Mouse (Mus musculus): ENCODE results near the gene Grik3. TPM values are rescaled to one million over a fixed set of nuclear protein-coding genes. Genes with fewer than 3 reads are reported as not detected.

Grik3 gene
- polyA plus RNA-seq, 1 experiment from 2014 or later, result 8.0 TPM

DNA sequence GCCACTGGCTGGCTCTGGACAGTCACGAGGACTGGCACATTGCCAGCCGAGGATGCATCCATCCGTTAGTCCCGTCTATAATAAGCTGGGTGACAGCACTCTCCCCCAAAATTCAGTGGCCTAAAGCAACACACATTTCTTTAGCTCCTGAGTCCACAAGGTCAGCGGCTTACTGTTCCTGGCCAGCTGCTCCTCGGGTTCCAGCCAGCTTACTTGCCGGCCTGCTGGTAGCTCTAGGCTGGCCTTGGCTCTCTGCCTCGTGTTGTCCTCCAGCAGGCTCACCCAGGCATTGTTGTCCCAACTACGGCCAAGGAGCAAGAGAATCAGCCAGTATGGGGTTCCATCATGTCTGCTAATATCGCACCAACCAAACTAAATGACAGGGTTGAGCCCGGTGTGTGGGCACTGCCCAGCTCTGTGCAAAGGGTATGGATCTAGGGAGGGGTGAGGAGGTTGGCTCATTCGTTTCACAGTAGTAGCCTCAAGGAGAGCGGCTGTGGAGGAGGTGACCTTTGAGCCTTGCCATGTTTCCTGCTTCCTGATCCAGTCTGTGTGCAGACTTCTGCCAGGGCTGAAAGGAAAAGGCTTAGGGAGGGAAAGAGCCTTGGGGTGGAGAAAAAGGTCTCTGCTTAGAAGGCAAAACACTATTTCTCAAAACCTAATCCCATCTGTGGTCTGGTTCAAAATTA, 146.3 kb downstream of the Grik3 start:
- Histone ChIP-seq H3K27ac (ENCODE audit: low read length) (no peak overlapping the region), H3K4me2 (ENCODE audit: low read length) (no peak overlapping the region), H3K27me3 (replicated peaks; ENCODE audit: control insufficient read depth, insufficient read depth, low read length) (no peaks in the 10 kb centered on the region), H3K4me3 (replicated peaks; ENCODE audit: low read length) (no peak overlapping the region), H3K9ac (replicated peaks; ENCODE audit: low read depth, low read length) (no peak overlapping the region), H3K9me3 (ENCODE audit: control insufficient read depth, low read length) (no peaks in the 10 kb centered on the region), H3K4me1 (replicated peaks; ENCODE audit: control insufficient read depth, insufficient read depth, low read length) (peaks cover 4% of the 10 kb centered on the region; the same call in 1 of the 2 replicates), H3K36me3 (ENCODE audit: control insufficient read depth, insufficient read depth) (no peaks in the 10 kb centered on the region)
- 59% methylated on average over 13 of the region's 13 CpGs for WGBS
- no peak for ATAC-seq

DNA sequence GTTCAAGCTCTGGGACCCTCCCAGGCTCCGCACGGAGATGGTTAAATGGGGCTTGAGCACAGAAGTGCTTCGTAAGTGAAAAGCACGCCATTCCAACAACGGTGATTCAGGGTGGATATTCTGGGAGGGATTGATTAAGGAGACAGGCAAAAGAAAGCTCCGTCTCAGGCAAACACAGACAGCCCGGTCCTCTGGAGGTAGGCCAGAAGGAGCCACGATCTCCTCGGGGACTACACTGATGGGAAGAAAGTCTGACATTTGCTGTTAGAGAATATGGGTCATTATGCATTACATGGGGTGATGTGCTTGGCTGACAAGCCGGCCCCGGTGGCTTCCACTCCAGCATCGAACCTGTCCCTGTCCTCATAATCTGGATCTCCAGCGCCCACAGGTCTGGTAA, 146.9 kb downstream of the Grik3 start:
- H3K36me3 ChIP-seq (ENCODE audit: control insufficient read depth, insufficient read depth), result no peaks in the 10 kb centered on the region
- peaks cover 4% of the 10 kb centered on the region; the same call in 1 of the 2 replicates for H3K4me1 ChIP-seq (replicated peaks; ENCODE audit: control insufficient read depth, insufficient read depth, low read length)
- H3K9me3 ChIP-seq (ENCODE audit: control insufficient read depth, low read length), result no peaks in the 10 kb centered on the region
- no peak overlapping the region for H3K27ac ChIP-seq (ENCODE audit: low read length)
- no peak overlapping the region for H3K9ac ChIP-seq (replicated peaks; ENCODE audit: low read depth, low read length)
- no peak for ATAC-seq
- 79% methylated on average over 13 of the region's 13 CpGs for WGBS
- H3K4me2 ChIP-seq (ENCODE audit: low read length), result no peak overlapping the region
- H3K27me3 ChIP-seq (replicated peaks; ENCODE audit: control insufficient read depth, insufficient read depth, low read length), result no peaks in the 10 kb centered on the region
- no peak overlapping the region for H3K4me3 ChIP-seq (replicated peaks; ENCODE audit: low read length)

DNA sequence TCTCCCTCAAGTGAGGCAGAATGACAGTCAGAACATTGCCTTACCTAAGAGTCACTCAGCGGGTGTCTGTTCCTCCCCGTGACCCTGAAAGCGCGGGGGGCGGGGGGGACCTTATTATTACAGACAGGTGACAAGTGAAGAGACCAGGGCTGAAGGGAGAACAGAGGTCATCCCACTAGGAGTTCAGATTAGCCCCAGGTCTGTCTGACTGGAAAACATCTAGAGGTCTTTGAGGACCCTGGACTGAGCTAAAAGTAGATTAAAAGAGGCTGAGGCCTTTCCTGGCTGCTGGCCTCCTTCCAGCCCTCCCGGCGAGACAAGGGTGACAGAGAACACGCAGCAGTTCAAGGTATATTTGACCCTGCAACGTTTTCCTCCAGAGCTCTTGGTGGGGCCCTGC, 150.0 kb downstream of the Grik3 start:
- H3K27me3 ChIP-seq (replicated peaks; ENCODE audit: control insufficient read depth, insufficient read depth, low read length), result 0 out of 2 replicates have a peak, but pooled peaks cover 3% of the 10 kb centered on the region
- no peak overlapping the region for H3K9ac ChIP-seq (replicated peaks; ENCODE audit: low read depth, low read length)
- H3K4me1 ChIP-seq (replicated peaks; ENCODE audit: control insufficient read depth, insufficient read depth, low read length), result peaks cover 12% of the 10 kb centered on the region
- H3K27ac ChIP-seq (ENCODE audit: low read length), result no peak overlapping the region
- no peak for ATAC-seq
- H3K9me3 ChIP-seq (ENCODE audit: control insufficient read depth, low read length), result no peaks in the 10 kb centered on the region
- H3K4me3 ChIP-seq (replicated peaks; ENCODE audit: low read length), result no peak overlapping the region
- 82% methylated on average over 9 of the region's 9 CpGs for WGBS
- no peaks in the 10 kb centered on the region for H3K36me3 ChIP-seq (ENCODE audit: control insufficient read depth, insufficient read depth)
- H3K4me2 ChIP-seq (ENCODE audit: low read length), result no peak overlapping the region

DNA sequence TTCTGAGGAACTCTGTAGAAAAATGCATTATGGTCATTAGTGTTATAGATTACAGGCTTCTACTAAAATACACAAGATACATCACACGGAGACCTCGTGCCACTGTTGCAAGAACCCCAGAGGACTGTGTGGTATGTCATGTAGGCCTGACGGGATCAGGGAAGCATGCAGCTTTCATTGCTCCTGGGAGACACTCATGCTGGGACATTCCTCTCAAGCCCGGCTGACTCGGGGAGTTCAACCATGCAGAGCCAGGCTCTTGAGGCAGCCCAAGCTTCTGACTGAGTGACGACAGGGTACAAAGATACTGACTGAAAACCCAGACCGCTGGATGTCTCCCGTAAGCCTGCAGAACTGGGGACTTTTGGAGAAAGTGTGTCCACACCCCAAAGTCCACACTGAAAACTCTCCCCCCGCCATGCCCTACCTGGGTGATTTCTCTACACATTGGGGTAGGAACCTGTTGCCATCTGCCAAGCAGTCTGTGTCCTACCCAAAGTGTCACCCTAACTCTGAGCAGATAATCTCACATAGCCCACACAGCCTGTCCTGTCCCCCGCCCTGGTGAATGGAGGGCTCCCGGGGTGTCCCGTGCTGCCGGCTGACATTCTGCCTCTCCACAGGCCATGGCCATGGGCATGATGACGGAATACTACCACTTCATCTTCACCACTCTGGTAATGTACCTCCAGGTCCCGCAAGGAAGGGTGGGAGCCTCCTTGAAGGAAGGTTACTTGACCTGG, 150.6 kb downstream of the Grik3 start:
- Histone ChIP-seq H3K36me3 (ENCODE audit: control insufficient read depth, insufficient read depth) (no peaks in the 10 kb centered on the region), H3K4me1 (replicated peaks; ENCODE audit: control insufficient read depth, insufficient read depth, low read length) (peaks cover 12% of the 10 kb centered on the region), H3K4me2 (ENCODE audit: low read length) (no peak overlapping the region), H3K27me3 (replicated peaks; ENCODE audit: control insufficient read depth, insufficient read depth, low read length) (0 out of 2 replicates have a peak, but pooled peaks cover 3% of the 10 kb centered on the region), H3K27ac (ENCODE audit: low read length) (no peak overlapping the region), H3K9me3 (ENCODE audit: control insufficient read depth, low read length) (no peaks in the 10 kb centered on the region), H3K9ac (replicated peaks; ENCODE audit: low read depth, low read length) (no peak overlapping the region), H3K4me3 (replicated peaks; ENCODE audit: low read length) (no peak overlapping the region)
- no peak for ATAC-seq
- WGBS, result 87% methylated on average over 15 of the region's 15 CpGs

- no peak overlapping the region for H3K9ac ChIP-seq (replicated peaks; ENCODE audit: low read depth, low read length)
- WGBS, result 30% methylated on average over 23 of the region's 23 CpGs
- no peak overlapping the region for H3K4me3 ChIP-seq (replicated peaks; ENCODE audit: low read length)
- H3K27ac ChIP-seq (ENCODE audit: low read length), result no peak overlapping the region
- H3K27me3 ChIP-seq (replicated peaks; ENCODE audit: control insufficient read depth, insufficient read depth, low read length), result peaks cover 6% of the 10 kb centered on the region; the same call in 1 of the 2 replicates
- peaks cover 8% of the 10 kb centered on the region for H3K4me1 ChIP-seq (replicated peaks; ENCODE audit: control insufficient read depth, insufficient read depth, low read length)
- no peaks in the 10 kb centered on the region for H3K9me3 ChIP-seq (ENCODE audit: control insufficient read depth, low read length)
- peak; percentile 87 for ATAC-seq
- H3K4me2 ChIP-seq (ENCODE audit: low read length), result peak overlapping the region; percentile 32
- no peaks in the 10 kb centered on the region for H3K36me3 ChIP-seq (ENCODE audit: control insufficient read depth, insufficient read depth)
Observed at GRCm38 (mm10) chr4:125644581-125645568, 154.4 kb downstream of the Grik3 start.

GRCm38 (mm10) chr4:125651676-125652246, 161.3 kb downstream of the Grik3 start:
- ATAC-seq, result no peak
- H3K27me3 ChIP-seq (replicated peaks; ENCODE audit: control insufficient read depth, insufficient read depth, low read length), result peaks cover 4% of the 10 kb centered on the region; the same call in 1 of the 2 replicates
- H3K36me3 ChIP-seq (ENCODE audit: control insufficient read depth, insufficient read depth), result no peaks in the 10 kb centered on the region
- no peak overlapping the region for H3K4me2 ChIP-seq (ENCODE audit: low read length)
- 44% methylated on average over 24 of the region's 24 CpGs for WGBS
- no peak overlapping the region for H3K9ac ChIP-seq (replicated peaks; ENCODE audit: low read depth, low read length)
- no peak overlapping the region for H3K4me3 ChIP-seq (replicated peaks; ENCODE audit: low read length)
- H3K27ac ChIP-seq (ENCODE audit: low read length), result no peak overlapping the region
- peaks cover 8% of the 10 kb centered on the region for H3K4me1 ChIP-seq (replicated peaks; ENCODE audit: control insufficient read depth, insufficient read depth, low read length)
- no peaks in the 10 kb centered on the region for H3K9me3 ChIP-seq (ENCODE audit: control insufficient read depth, low read length)

DNA sequence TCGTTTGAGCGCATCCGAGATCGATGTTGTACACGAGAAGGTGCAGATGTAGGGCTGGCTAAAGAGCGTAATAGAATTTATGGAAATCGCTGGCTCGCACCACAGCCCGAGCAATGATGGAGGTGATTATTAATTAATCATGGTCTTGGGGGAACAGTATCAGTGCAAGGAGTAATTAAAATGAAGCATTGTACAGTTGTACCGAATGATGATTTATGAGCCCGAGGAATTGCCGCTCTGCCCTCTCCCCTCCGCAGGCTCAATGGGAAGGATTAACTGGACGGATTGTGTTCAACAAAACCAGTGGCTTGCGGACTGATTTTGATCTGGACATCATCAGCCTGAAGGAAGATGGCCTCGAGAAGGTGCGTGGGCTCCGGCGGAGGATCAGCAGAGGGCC, 165.5 kb downstream of the Grik3 start:
- Histone ChIP-seq H3K27ac (ENCODE audit: low read length) (no peak overlapping the region), H3K9ac (replicated peaks; ENCODE audit: low read depth, low read length) (no peak overlapping the region), H3K4me2 (ENCODE audit: low read length) (no peak overlapping the region), H3K4me1 (replicated peaks; ENCODE audit: control insufficient read depth, insufficient read depth, low read length) (peaks cover 8% of the 10 kb centered on the region), H3K36me3 (ENCODE audit: control insufficient read depth, insufficient read depth) (no peaks in the 10 kb centered on the region), H3K9me3 (ENCODE audit: control insufficient read depth, low read length) (no peaks in the 10 kb centered on the region), H3K4me3 (replicated peaks; ENCODE audit: low read length) (no peak overlapping the region), H3K27me3 (replicated peaks; ENCODE audit: control insufficient read depth, insufficient read depth, low read length) (no peaks in the 10 kb centered on the region)
- 84% methylated on average over 19 of the region's 19 CpGs for WGBS
- ATAC-seq, result no peak

DNA sequence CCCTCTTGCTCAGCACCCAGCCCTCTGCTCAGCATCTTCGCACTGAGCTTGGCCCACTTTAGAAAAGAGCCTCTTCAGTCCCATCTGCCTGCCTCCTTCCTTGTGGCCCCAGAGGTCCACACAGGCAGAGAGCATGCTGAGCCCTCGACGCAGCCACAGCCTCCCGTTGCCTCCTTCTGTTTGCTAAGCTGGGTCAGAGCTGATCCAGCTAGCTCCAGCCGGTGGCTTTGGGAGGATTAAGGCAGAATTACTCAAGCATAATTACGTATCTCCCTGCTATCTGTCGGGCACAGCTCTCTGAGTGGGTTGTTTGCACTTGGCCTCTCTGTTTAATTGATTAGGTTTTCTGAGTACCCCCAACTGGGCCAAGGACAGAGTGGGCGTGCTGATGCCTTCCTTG, 167.9 kb downstream of the Grik3 start:
- no peak for ATAC-seq
- Histone ChIP-seq H3K4me3 (replicated peaks; ENCODE audit: low read length) (no peak overlapping the region), H3K4me1 (replicated peaks; ENCODE audit: control insufficient read depth, insufficient read depth, low read length) (no peaks in the 10 kb centered on the region), H3K4me2 (ENCODE audit: low read length) (no peak overlapping the region), H3K9me3 (ENCODE audit: control insufficient read depth, low read length) (no peaks in the 10 kb centered on the region), H3K27ac (ENCODE audit: low read length) (no peak overlapping the region), H3K9ac (replicated peaks; ENCODE audit: low read depth, low read length) (no peak overlapping the region), H3K27me3 (replicated peaks; ENCODE audit: control insufficient read depth, insufficient read depth, low read length) (no peaks in the 10 kb centered on the region), H3K36me3 (ENCODE audit: control insufficient read depth, insufficient read depth) (no peaks in the 10 kb centered on the region)
- WGBS, result 25% methylated on average over 8 of the region's 8 CpGs

All from forebrain, embryonic 16.5 days (tissue).